Mouse (Mus musculus) spleen, adult 2 months (tissue): ENCODE results near the gene Pcyt2.

Experiments used
- CTCF ChIP-seq: fragments of 200-500 bp; IDR thresholded peaks from 2 replicates; pipeline ENCODE4 v1.5.1; 2011; ENCODE audit warnings: mild to moderate bottlenecking, inconsistent platforms; ENCODE audit not compliant: insufficient read depth, insufficient read length, insufficient replicate concordance; ENCODE audit errors: extremely low read depth
- POLR2A ChIP-seq: fragments of 200-500 bp; IDR thresholded peaks from 2 replicates; pipeline ENCODE4 v1.6.1; 2011; ENCODE audit warnings: low read depth, low read length, inconsistent platforms

DNA sequence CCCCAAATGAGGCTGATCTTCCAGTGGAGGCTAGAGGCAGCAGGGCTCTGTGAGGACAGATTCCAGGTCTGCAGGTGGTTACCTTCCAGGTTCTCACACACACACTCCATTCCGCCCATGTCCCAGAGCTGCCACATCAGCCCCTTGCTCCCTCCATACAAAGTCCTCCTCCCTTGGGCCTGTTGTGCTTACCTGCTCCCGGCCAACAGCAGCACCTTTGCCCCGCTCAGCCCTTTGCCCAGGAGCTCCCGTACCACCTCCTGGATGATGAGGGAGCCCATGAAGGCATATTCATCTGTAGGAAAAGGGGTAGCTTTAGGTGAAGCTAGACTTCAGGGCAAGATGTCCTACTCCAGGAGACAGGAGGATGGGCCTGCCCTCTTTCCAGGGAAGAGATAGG lies 39.6 kb upstream of the Pcyt2 start:
- no peak for TF ChIP-seq CTCF
- TF ChIP-seq POLR2A, result no peak
